Mouse (Mus musculus) cortical plate, adult 2 months (tissue): ENCODE measurements around the gene Clic3. TPM values are rescaled to one million over a fixed set of nuclear protein-coding genes. Genes with fewer than 3 reads are reported as not detected.

ENCODE experiments used
- H3K27ac ChIP-seq: fragments of 200-500 bp; 2 replicates; pipeline ENCODE4 v1.5.1; 2012; ENCODE audit warnings: low read length, control low read depth, inconsistent platforms; ENCODE audit not compliant: insufficient read depth
- H3K4me1 ChIP-seq: fragments of 200-500 bp; 2 replicates; pipeline ENCODE4 v1.6.1; 2011; ENCODE audit warnings: low read length; ENCODE audit not compliant: control insufficient read depth, insufficient read depth
- H3K4me3 ChIP-seq: fragments of 200-500 bp; 2 replicates; pipeline ENCODE4 v1.5.1; 2011; ENCODE audit warnings: mild to moderate bottlenecking, low read length, control low read depth; ENCODE audit not compliant: insufficient read depth
- CTCF ChIP-seq: fragments of 200-500 bp; IDR thresholded peaks from 2 replicates; pipeline ENCODE4 v1.5.1; 2011; ENCODE audit warnings: mild to moderate bottlenecking, control low read depth, low read length; ENCODE audit not compliant: insufficient read depth; ENCODE audit errors: extremely low read depth
- POLR2A ChIP-seq: fragments of 200-500 bp; IDR thresholded peaks from 2 replicates; pipeline ENCODE4 v1.6.1; 2011; ENCODE audit warnings: mild to moderate bottlenecking, low read length, control low read depth; ENCODE audit not compliant: insufficient read depth; ENCODE audit errors: extremely low read depth
- polyA plus RNA-seq: library from polyadenylated mRNA; depleted of rRNA; stranded (reverse); fragments of >200 nt; gene quantifications from 2 replicates; pipeline ENCODE4 v1.2.3, GENCODE M21; 2012

Clic3 gene
- polyA plus RNA-seq, 1 experiment, result 0.79 TPM

DNA sequence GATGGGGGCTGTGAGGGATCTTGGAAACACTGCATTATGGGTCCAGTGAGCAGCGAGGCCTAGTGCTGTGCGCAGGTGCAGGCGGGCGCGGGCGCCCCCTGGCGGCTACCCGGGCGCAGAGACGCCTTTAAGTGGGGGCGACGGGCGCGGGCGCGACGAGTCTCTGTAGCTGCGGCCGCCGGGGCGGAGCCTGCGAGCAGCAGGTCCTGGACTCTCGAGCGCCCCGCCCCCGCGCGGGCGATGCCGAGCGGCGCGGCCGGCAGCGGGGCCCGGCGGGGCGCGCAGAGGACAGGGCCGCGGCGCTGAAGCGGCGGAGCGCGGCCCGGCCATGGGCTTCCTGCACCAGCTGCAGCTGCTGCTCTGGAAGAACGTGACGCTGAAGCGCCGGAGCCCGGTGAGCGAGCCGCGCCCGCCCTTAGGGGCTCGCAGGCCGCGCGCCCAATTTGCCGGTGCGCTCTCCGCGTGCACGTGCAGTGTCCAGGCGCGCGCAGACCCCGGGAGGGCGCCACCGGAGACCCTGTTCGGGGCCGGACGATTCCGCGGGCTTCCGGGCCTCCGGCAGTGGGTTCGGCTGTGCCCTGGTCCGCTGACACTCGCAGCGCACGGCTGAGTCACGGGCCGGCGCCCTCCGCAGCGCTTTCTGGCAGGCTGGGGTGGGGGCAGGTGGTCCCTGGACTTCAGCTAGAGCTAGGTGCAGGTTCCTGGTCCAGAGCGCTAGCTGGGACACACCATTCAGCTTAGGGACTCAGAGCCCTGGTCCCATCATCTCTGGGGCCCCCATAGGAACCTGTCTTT lies 28.0 kb upstream of the Clic3 start, which contains the start of gene Abca2:
Gene Abca2, plus strand, starts transcription at position 262 of the 795 bp plus-strand sequence.
- peak within 1 kb of the TSS; percentile 84 for H3K4me3 ChIP-seq
- H3K4me1 ChIP-seq, result peaks cover 5% of the 10 kb centered on the region
- H3K27ac ChIP-seq, result peak within 1 kb of the TSS; percentile 73
- TF ChIP-seq POLR2A, result peak; percentile 46; the same call in 1 of the 2 replicates
- TF ChIP-seq CTCF, result peak; percentile 51

DNA sequence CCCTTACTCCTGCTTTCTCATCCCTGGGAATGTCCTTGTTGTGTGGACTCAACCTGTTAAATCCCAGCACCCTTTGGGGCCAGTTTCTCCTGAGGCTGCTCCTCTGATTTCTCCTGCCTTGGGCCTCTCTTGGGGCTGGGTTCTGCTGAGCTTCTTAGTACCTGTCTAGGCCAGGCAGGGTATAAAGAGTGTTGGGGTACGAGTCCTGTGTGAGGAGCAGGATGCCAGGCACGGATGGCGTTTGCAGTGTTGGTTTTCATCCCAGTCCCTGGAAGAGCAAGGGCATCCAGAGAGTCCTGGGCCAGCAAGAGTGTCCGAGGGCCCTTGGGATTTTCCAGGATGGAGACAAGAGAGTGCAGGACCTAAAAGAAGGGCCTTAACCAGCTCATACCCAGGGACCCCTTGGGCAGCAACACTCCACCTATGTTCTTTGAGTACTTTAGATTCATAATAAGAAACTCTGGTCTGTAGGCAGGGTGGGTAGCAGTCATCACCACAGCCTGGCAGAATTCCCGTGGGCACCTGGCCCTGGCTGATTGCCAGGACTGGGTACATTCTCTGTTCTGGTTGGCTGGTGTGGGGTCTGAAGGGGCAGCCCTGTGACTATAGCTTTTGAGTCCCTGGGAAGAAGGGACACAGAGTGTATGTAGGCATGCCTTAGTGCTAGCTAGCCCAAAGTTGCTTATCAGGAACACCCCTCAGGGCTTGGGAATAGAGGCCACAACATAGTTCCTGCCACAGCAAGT lies 27.0 kb upstream of the Clic3 start:
- peak overlapping the region; percentile 84 for H3K4me3 ChIP-seq
- H3K4me1 ChIP-seq, result peaks cover 5% of the 10 kb centered on the region
- no peak for TF ChIP-seq POLR2A
- TF ChIP-seq CTCF, result no peak
- H3K27ac ChIP-seq, result peak overlapping the region; percentile 73

DNA sequence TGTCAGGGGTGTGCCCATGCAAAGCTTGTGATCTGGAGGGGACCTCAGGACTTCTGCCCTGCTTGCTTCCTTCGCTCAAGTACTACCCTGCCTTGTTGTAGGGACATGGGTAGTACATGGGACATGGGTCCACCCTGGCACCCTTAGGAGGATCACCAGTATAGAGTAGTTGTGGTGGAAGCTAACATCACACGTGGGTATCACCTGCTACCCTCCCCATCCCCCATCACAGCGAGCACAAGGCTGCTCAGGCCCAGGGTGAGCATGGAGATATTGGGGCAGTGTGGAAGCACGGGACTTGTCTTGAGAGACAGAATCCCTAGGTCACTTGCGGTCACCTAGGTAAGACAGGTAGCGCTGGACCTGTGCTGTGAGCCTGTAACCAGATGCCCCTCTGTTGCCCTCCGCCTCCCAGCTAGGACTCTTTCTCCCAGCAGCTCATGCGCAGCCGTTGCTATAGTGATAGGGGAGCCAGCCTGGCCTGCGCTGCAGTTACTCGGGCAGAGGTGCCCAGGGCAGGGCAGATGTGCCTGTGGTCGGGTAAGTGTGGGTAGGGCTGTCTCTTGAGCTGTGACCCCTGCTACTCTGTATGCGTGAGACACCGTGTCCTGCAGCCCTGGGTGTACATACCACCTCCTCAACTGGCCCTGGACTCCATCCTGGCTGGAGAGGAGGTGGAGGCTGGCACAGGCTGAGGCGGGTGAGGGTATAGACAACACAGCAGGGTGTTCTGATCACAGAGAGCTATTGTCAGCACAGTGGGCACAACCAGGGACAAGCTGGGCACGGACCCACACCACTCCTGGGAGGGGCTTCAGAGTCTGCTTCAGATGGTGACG lies 26.0 kb upstream of the Clic3 start:
- Histone ChIP-seq H3K4me1 (peaks cover 5% of the 10 kb centered on the region), H3K27ac (peak overlapping the region; percentile 73), H3K4me3 (peak overlapping the region; percentile 84)
- no peak for TF ChIP-seq CTCF
- 0 out of 2 replicates have a peak, but pooled peaks have one; percentile 12 for TF ChIP-seq POLR2A

DNA sequence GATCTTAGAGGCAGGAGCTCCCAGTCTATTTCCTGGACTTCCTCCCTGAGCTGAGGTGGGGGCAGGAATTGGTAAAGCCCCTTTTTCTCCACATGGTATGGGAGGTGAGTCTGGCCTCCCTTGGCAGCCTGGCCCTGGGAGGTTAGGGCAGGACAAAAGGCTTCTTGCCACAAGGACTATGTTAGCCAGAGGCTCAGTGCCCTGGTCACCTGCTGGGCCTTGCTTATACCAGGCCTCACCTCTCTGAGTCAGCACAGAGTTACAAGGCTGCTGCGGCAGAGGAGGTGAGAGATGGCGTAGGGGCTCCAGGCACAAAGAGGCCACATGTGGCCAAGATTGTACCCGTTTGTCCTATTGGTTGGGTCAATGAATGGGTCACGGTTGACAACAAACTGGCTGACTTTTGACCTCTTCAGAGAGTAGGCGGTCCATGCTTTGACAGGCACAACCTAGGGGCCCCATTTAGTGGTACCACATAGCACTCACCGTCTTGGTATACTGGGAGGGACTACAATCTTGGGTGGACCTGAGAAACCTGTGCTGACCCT lies 25.3 kb upstream of the Clic3 start:
- Histone ChIP-seq H3K27ac (no peak overlapping the region), H3K4me1 (peaks cover 5% of the 10 kb centered on the region), H3K4me3 (peak overlapping the region; percentile 84; the same call in 1 of the 2 replicates)
- TF ChIP-seq CTCF (no peak), POLR2A (no peak)

DNA sequence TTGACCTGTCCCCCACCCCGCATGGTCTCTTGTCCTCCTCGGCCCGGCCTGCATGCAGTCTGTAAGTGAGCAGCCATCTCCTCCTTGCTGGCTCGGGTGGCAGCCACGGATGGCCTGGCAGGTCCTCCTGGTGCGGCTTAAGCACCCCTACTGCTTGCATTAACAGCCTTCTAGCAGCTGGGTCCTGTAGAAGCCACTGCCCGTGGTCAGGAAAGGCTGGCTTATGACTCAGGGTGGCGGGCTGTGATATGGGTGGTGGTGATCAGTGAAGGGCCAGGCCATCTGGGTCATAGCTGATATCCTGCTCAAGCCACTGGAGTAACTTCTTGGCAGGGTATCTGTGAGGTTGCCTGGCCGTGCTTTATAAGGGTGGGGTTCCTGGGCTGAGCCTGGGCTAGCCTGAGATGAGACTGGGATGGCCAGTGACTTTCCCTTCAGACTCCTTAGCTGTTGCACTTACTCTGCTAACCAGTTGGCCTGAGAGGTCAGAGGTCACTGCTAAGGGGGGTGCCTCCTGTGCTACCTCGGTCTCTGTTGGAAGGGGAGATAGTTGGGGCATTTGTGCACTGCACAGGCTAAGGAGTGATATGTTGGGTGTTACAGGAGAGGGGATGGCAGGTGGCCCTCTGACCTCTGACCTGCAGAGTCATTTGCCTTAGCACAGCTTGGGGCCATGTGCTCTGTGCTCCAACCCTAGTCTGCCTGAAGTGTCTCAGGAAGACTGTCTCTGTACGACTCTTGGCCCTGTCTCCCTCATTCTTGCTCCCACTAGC lies 24.1 kb upstream of the Clic3 start:
- no peak overlapping the region for H3K4me3 ChIP-seq
- no peak overlapping the region for H3K27ac ChIP-seq
- peaks cover 5% of the 10 kb centered on the region for H3K4me1 ChIP-seq
- TF ChIP-seq CTCF, result no peak
- TF ChIP-seq POLR2A, result no peak

DNA sequence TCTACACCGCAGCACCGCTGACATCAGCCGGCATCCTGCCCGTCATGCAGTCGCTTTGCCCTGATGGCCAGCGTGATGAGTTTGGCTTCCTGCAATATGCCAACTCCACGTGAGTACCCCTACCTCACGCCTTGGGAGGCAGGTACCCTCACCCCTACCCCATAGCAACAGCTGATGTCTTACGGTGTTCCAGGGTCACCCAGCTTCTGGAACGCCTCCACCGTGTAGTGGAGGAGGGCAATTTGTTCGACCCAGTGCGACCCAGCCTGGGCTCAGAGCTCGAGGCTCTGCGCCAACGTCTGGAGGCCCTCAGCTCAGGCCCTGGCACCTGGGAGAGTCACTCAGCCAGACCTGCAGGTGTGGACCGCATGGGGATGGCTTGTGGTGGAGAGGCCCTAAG lies 23.5 kb upstream of the Clic3 start:
- H3K27ac ChIP-seq, result no peak overlapping the region
- H3K4me1 ChIP-seq, result peaks cover 5% of the 10 kb centered on the region
- no peak overlapping the region for H3K4me3 ChIP-seq
- TF ChIP-seq POLR2A (no peak), CTCF (no peak)

DNA sequence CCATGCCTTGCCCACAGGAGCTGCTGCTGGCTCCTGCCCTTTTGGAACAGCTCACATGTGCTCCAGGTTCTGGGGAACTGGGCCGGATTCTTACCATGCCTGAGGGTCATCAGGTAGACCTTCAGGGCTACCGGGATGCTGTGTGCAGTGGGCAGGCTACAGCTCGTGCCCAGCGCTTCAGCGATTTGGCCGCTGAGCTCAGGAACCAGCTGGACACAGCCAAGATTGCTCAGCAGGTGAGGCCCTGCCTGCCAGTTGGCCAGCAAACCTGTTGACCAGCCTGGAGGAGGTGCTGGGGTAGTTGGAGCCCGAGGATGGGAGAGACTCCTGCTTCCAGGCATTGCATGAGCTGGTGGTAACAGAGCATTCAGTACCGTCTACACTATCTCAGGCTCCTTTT lies 22.3 kb upstream of the Clic3 start:
- Histone ChIP-seq H3K27ac (no peak overlapping the region), H3K4me1 (peaks cover 5% of the 10 kb centered on the region), H3K4me3 (no peak overlapping the region)
- no peak for TF ChIP-seq POLR2A
- no peak for TF ChIP-seq CTCF

DNA sequence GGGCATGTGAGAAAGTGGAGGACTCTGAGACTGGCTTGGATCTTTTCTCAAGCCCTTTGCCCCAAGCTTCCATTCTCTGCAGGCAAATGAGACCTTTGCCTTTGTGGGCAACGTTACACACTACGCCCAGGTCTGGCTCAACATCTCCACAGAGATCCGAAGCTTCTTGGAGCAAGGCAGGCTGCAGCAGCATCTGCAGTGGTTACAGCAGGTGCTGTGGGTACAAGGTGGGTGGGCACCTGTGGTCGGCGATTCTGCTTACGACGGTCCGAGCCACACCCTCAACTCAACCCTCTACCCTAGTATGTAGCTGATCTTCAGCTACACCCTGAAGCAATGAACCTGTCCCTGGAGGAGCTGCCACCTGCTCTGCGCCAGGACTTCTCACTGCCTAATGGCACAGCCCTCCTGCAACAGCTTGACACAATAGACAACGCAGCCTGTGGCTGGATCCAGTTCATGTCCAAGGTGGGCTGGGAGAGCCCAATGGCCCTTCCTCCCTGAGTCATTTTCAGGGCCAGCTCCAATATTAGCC lies 20.3 kb upstream of the Clic3 start:
- no peak for TF ChIP-seq CTCF
- no peak for TF ChIP-seq POLR2A
- no peak overlapping the region for H3K4me3 ChIP-seq
- 0 out of 2 replicates have a peak, but pooled peaks cover 2% of the 10 kb centered on the region for H3K4me1 ChIP-seq
- H3K27ac ChIP-seq, result no peak overlapping the region

DNA sequence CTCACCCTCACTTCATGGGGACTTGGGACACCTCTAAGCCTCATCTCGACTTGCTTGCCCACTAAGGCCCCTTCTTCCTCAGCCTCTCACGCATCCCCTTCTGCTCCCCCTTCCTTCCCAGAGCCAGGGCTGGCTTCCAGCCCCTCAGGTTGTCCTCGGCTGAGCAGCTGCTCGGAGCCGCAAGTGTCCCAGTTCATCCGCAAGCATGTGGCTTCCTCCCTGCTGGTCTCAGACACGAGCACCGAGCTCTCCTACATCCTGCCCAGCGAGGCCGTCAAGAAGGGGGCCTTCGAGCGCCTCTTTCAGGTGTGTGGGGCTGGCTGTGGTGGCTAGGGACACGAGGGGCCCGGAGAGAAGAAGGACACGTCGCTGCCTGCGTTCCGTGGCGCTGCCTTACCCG lies 15.6 kb upstream of the Clic3 start:
- Histone ChIP-seq H3K4me3 (no peak overlapping the region), H3K27ac (no peak overlapping the region), H3K4me1 (no peaks in the 10 kb centered on the region)
- TF ChIP-seq POLR2A (no peak), CTCF (no peak)
